Mouse (Mus musculus): ENCODE measurements at regions not wholly inside any gene's neighbourhood (a gene's known extent, or its start where the extent isn't known, plus 50 kb on each side); places are given as distances from the start of the nearest gene placed in this dataset.
"Not testable (repeated sequence)": the region's sequence is repeated elsewhere in the genome, so short reads cannot be mapped to it uniquely, and the experiment has no call there.

- DNase-seq (ENCODE audit: extremely low spot score in 1 of 2, low spot score in 1 of 2), result peak; percentile 18 to 27
Measured at GRCm38 (mm10) chr13:69991892-69992261, 189.7 kb downstream of the Med10 start.

- DNase-seq (ENCODE audit: extremely low spot score in 1 of 2, low spot score in 1 of 2), result peak; percentile 11 to 20
Measured at GRCm38 (mm10) chr13:70003591-70003990, 201.4 kb downstream of the Med10 start.

- DNase-seq (ENCODE audit: extremely low spot score in 1 of 2, low spot score in 1 of 2), result no peak
Measured at GRCm38 (mm10) chr13:70012123-70012522, 209.9 kb downstream of the Med10 start.

GRCm38 (mm10) chr13:70015183-70015582 is 213.0 kb downstream of the Med10 start:
- DNase-seq (ENCODE audit: extremely low spot score in 1 of 2, low spot score in 1 of 2), result no peak

- DNase-seq (ENCODE audit: extremely low spot score in 1 of 2, low spot score in 1 of 2), result peak in 1 of 2 experiments; percentile 9
Measured at GRCm38 (mm10) chr13:70017535-70017934, 215.3 kb downstream of the Med10 start.

DNA sequence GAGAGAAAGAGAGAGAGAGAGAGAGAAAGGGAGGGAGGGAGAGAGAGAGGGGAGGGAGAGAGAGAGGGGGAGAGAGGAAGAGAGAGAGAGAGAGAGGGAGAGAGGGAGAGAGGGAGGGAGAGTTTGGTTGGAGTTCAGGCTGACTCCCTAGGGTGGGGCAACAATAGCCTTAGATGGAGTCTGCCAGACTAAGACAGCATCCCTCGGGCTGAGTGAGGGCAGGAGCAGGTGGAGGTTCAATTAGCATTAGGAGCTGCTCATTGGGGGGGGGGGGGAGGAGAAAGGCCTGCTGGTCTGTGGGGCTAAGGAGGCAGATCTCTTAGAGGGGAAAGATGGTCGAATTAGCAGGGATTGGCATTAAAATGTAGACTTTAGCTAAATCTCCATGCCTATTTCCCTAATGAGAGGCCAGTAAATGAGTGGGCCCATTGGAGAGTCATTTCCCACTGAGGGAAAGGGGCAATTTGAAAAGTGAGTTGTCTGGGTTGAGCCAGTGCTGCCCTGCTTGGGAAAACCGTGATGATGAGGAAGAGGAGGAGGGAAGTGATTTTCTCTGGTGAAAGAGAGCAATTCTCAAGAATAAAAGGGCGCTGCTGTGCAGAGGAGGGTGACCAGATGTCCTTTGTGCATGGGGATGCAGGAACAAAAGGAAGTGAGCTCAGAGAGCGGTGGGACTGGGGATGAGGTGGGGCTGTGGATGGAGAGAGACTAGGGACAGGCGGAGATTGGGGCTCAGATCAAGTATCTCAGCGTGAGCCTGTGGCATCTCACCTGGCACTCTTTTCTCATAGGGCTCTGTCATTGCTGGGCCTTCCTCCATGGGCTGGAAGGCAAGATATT is 218.0 kb downstream of the Med10 start:
- no peak for DNase-seq (ENCODE audit: extremely low spot score in 1 of 2, low spot score in 1 of 2)

DNA sequence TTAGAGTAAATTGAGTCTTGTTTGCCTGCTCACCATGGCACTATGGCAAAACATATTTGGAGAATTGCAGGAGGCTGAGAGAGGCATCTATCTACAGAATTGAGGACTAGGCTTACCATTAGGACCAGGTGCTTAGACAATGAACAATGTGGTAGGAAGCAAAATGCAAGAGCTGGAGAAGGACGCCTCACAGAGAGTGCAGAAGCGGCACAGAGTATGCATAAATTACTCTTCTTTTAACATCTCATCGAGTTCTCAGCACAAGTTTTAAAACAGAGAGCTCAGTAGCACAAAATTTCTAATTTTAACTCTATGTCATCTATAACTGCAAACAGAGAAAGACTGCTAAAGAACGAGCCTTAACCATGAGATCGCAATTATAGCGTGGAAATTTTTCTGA is 231.1 kb downstream of the Med10 start:
- DNase-seq (ENCODE audit: extremely low spot score in 1 of 2, low spot score in 1 of 2), result no peak

GRCm38 (mm10) chr13:70033763-70034162 is 231.6 kb downstream of the Med10 start:
- DNase-seq (ENCODE audit: extremely low spot score in 1 of 2, low spot score in 1 of 2), result no peak

DNA sequence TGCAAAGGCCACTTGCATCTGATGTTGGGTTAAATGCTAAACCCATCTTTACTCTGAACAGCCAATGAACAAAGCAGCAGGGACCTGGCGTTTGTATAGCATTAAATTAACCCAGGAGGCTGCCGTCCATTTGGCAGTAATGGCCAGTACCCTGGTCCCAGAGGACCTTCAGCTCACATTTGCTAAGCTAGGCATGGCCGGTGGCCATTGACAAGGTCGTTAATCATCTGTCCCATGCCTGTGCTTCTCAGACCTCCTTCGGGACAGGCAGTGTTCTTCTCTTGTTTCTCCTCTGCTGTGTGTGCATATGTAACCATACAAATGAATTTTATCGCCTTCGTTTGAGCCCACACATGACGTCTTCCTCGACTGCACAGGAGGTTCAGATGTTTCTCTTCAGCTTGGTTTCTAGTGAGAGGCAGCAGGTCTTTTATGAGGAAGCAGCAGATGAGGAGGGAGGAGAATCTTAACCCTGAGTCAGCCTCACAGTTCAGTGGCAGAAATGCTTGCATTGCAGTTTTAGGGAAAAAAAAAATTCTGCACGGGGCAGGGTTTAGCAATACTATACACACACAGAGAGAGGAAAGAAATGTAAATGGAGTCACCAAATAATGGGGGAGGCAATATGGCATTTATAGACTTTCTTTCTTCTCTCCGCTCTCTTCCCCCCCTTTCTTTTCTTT is 235.9 kb downstream of the Med10 start:
- no peak for DNase-seq (ENCODE audit: extremely low spot score in 1 of 2, low spot score in 1 of 2)

- DNase-seq (ENCODE audit: extremely low spot score in 1 of 2, low spot score in 1 of 2), result no peak
Measured at GRCm38 (mm10) chr13:70057920-70058319, 255.7 kb downstream of the Med10 start.

DNA sequence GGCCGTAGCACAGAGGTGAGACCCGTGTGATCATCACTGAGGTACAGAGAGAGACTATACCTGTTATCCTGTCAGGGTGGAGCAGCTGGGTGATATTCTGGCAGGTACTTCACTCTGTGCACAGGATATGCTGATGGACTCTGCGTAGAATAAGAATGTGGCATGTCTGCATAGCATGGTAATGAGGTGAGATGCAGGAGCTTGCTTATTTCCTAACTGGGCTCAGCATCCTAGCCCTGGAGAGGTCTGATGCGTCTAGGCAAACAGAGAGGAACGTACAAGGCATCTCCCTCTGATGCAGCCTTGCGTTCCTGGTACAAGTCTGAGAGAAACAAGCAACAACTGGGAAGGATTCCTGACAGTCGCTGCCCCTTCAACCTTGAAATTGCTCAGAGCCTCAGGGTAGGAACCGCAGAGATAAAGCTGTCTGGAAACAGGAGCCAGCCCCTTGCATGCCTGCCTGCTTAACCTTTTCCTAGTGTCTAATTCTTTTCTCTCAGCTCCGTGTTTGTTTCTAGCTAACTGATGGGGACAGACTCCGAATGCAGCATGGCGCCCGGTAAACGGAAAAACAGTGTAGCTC is 259.3 kb downstream of the Med10 start:
- DNase-seq (ENCODE audit: extremely low spot score in 1 of 2, low spot score in 1 of 2), result no peak

GRCm38 (mm10) chr13:70073655-70074054 is 271.5 kb downstream of the Med10 start:
- DNase-seq (ENCODE audit: extremely low spot score in 1 of 2, low spot score in 1 of 2), result no peak

- DNase-seq (ENCODE audit: extremely low spot score in 1 of 2, low spot score in 1 of 2), result no peak
Measured at GRCm38 (mm10) chr13:70075353-70075752, 273.2 kb downstream of the Med10 start.

- DNase-seq (ENCODE audit: extremely low spot score in 1 of 2, low spot score in 1 of 2), result peak in 1 of 2 experiments; percentile 12
Measured at GRCm38 (mm10) chr13:70081108-70081507, 278.9 kb downstream of the Med10 start.

DNA sequence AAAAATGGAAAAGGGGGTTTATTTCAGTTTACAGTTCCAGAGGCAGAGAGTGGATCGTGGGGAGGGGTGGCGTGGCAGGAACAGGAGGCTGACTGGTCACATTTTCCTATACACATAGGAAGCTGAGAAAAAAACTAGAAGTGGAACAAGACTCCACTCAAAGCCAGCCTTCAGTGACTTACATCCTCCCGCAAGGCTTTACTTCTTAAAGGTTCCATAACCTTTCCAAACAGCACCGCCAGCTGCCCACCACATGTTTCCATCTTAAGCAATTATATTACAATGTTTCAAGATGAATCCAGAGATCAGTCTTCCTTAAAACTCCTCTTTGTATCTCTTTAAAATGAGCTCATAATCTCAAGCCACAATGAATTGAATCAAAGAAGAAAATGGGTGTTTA is 290.7 kb downstream of the Med10 start:
- DNase-seq (ENCODE audit: extremely low spot score in 1 of 2, low spot score in 1 of 2), result no peak

GRCm38 (mm10) chr13:70093970-70094369 is 291.8 kb downstream of the Med10 start:
- no peak for DNase-seq (ENCODE audit: extremely low spot score in 1 of 2, low spot score in 1 of 2)

- no peak for DNase-seq (ENCODE audit: extremely low spot score in 1 of 2, low spot score in 1 of 2)
Measured at GRCm38 (mm10) chr13:70096430-70097301, 294.5 kb downstream of the Med10 start.

GRCm38 (mm10) chr13:70100091-70100490 is 297.9 kb downstream of the Med10 start:
- not testable (repeated sequence) for DNase-seq (ENCODE audit: extremely low spot score in 1 of 2, low spot score in 1 of 2)

GRCm38 (mm10) chr13:70103021-70103420 is 300.8 kb downstream of the Med10 start:
- no peak for DNase-seq (ENCODE audit: extremely low spot score in 1 of 2, low spot score in 1 of 2)

GRCm38 (mm10) chr13:70103491-70103890 is 301.3 kb downstream of the Med10 start:
- DNase-seq (ENCODE audit: extremely low spot score in 1 of 2, low spot score in 1 of 2), result not testable (repeated sequence)

Measured in layer of hippocampus, postnatal 25 days (tissue).